Mouse (Mus musculus): ENCODE results near the gene Rasl2-9.

GRCm38 (mm10) chr7:5091008-5091728 is 34.6 kb downstream of the Rasl2-9 start:
- TF ChIP-seq CTCF (IDR thresholded peaks at IDR 0.05; ENCODE audit: low read depth): no peak
- TF ChIP-seq EP300 (IDR thresholded peaks at IDR 0.05; ENCODE audit: low read depth): no peak
